Mouse (Mus musculus) G1E (cell line): Measurements from ENCODE around the gene Acot11. TPM values are rescaled to one million over a fixed set of nuclear protein-coding genes. Genes with fewer than 3 reads are reported as not detected.

ENCODE experiments used
- ATAC-seq: 2 replicates; pipeline ENCODE4 v1.8.0; 2016; ENCODE audit warnings: mild to moderate bottlenecking; ENCODE audit not compliant: insufficient number of reproducible peaks, poor library complexity, low FRiP score, severe bottlenecking; ENCODE audit errors: extremely low read depth
- DNase-seq: peaks from one replicate; pipeline ENCODE4 v3.0.0; 2012; ENCODE audit warnings: low spot score
- H3K27me3 ChIP-seq: 2 replicates; pipeline ENCODE4 v1.6.1; 2012; ENCODE audit warnings: mild to moderate bottlenecking, low read length, inconsistent platforms; ENCODE audit not compliant: insufficient read depth
- H3K36me3 ChIP-seq: replicated peaks from 2 replicates; pipeline ENCODE3; 2012; ENCODE audit warnings: mild to moderate bottlenecking, inconsistent platforms
- H3K4me1 ChIP-seq: 2 replicates; pipeline ENCODE4 v1.6.1; 2012; ENCODE audit warnings: low read depth, low read length, inconsistent platforms, mixed read lengths; ENCODE audit not compliant: insufficient read depth
- H3K4me3 ChIP-seq: 2 replicates; pipeline ENCODE4 v1.5.1; 2012; ENCODE audit warnings: low read depth, mild to moderate bottlenecking, inconsistent platforms, low read length, moderate library complexity, mixed read lengths
- H3K9me3 ChIP-seq: replicated peaks from 2 replicates; pipeline ENCODE4 v1.6.1; 2012; ENCODE audit warnings: inconsistent platforms
- CTCF ChIP-seq: IDR thresholded peaks from 2 replicates; pipeline ENCODE4 v1.5.1; 2012; ENCODE audit warnings: low read depth, low read length, inconsistent platforms, mixed read lengths
- GATA1 ChIP-seq: IDR thresholded peaks from 2 replicates; pipeline ENCODE4 v1.6.1; 2012; ENCODE audit warnings: borderline replicate concordance, low read length, inconsistent platforms, mixed read lengths
- GATA2 ChIP-seq: IDR thresholded peaks from 2 replicates; pipeline ENCODE4 v1.6.1; 2012; ENCODE audit warnings: low read depth, low read length, inconsistent platforms, borderline replicate concordance
- POLR2AphosphoS5 ChIP-seq: IDR thresholded peaks from 2 replicates; pipeline ENCODE4 v1.6.1; 2012; ENCODE audit warnings: low read depth, low read length, inconsistent platforms; ENCODE audit not compliant: insufficient replicate concordance
- TAL1 ChIP-seq: conservative IDR thresholded peaks from 2 replicates; pipeline ENCODE4 v1.6.1; 2012; ENCODE audit warnings: low read depth, low read length, inconsistent platforms, mixed read lengths
- polyA plus RNA-seq: library from polyadenylated mRNA; stranded (reverse); fragments of >175 nt; gene quantifications from 2 replicates; pipeline ENCODE4 v1.2.3, GENCODE M21; 2012
- total RNA-seq, 2 experiments: library from RNA; stranded (forward) in 1 of 2; stranded (reverse) in 1 of 2; fragments of 200-1000 nt in 1 of 2; fragments of >200 nt in 1 of 2; fragmentation: Nextera tagmentation in 1 of 2; gene quantifications; 2 replicates each; pipeline ENCODE4 v1.2.3; 2014 to 2017

Gene Acot11
- total and polyA plus RNA-seq, 3 experiments = 0.02 to 0.11 TPM; not detected in 1

GRCm38 (mm10) chr4:106815396-106816324, 10.9 kb upstream of the Acot11 start:
- Histone ChIP-seq H3K4me3 (no peak overlapping the region), H3K4me1 (peaks cover 9% of the 10 kb centered on the region), H3K36me3 (no peaks in the 10 kb centered on the region), H3K27me3 (peaks cover 39% of the 10 kb centered on the region), H3K9me3 (peaks cover 6% of the 10 kb centered on the region)
- no peak for ATAC-seq
- DNase-seq = no peak
- TF ChIP-seq CTCF = no peak
- TF ChIP-seq POLR2AphosphoS5 = no peak
- no peak for TF ChIP-seq GATA2
- TF ChIP-seq TAL1 = no peak
- no peak for TF ChIP-seq GATA1

- Histone ChIP-seq H3K4me1 (peaks cover 9% of the 10 kb centered on the region), H3K4me3 (no peak overlapping the region), H3K9me3 (peaks cover 7% of the 10 kb centered on the region; the same call in 1 of the 2 replicates), H3K27me3 (peaks cover 16% of the 10 kb centered on the region), H3K36me3 (no peaks in the 10 kb centered on the region)
- DNase-seq = no peak
- ATAC-seq = no peak
- no peak for TF ChIP-seq GATA1
- no peak for TF ChIP-seq TAL1
- no peak for TF ChIP-seq POLR2AphosphoS5
Measured at GRCm38 (mm10) chr4:106811162-106811561, 6.4 kb upstream of the Acot11 start.

GRCm38 (mm10) chr4:106810039-106810438, 5.2 kb upstream of the Acot11 start:
- ATAC-seq = no peak
- DNase-seq = no peak
- no peak overlapping the region for H3K4me3 ChIP-seq
- peaks cover 7% of the 10 kb centered on the region; the same call in 1 of the 2 replicates for H3K9me3 ChIP-seq
- TF ChIP-seq POLR2AphosphoS5 (no peak), TAL1 (no peak), GATA1 (no peak), GATA2 (no peak), CTCF (peak; percentile 41; the same call in 1 of the 2 replicates)
- H3K27me3 ChIP-seq = peaks cover 22% of the 10 kb centered on the region
- H3K36me3 ChIP-seq = no peaks in the 10 kb centered on the region
- peaks cover 7% of the 10 kb centered on the region for H3K4me1 ChIP-seq

- ATAC-seq (no peak), DNase-seq (no peak)
- peaks cover 7% of the 10 kb centered on the region; the same call in 1 of the 2 replicates for H3K9me3 ChIP-seq
- TF ChIP-seq GATA2 = no peak
- TF ChIP-seq GATA1 = no peak
- no peak for TF ChIP-seq POLR2AphosphoS5
- no peak for TF ChIP-seq CTCF
- no peak for TF ChIP-seq TAL1
- H3K36me3 ChIP-seq = no peaks in the 10 kb centered on the region
- H3K27me3 ChIP-seq = peaks cover 33% of the 10 kb centered on the region
- H3K4me3 ChIP-seq = no peak overlapping the region
- H3K4me1 ChIP-seq = peaks cover 19% of the 10 kb centered on the region
Measured at GRCm38 (mm10) chr4:106807287-106807686, 2.5 kb upstream of the Acot11 start.

- H3K4me1 ChIP-seq = peaks cover 15% of the 10 kb centered on the region
- peaks cover 7% of the 10 kb centered on the region; the same call in 1 of the 2 replicates for H3K9me3 ChIP-seq
- TF ChIP-seq POLR2AphosphoS5 (no peak), TAL1 (no peak), CTCF (no peak), GATA2 (no peak), GATA1 (no peak)
- DNase-seq (no peak), ATAC-seq (no peak)
- no peaks in the 10 kb centered on the region for H3K36me3 ChIP-seq
- peaks cover 33% of the 10 kb centered on the region for H3K27me3 ChIP-seq
- no peak overlapping the region for H3K4me3 ChIP-seq
Measured at GRCm38 (mm10) chr4:106805890-106806289, 1.1 kb upstream of the Acot11 start.

- H3K4me3 ChIP-seq = no peak overlapping the region; the same call in 1 of the 2 replicates
- peaks cover 22% of the 10 kb centered on the region for H3K4me1 ChIP-seq
- TF ChIP-seq POLR2AphosphoS5 (no peak), GATA2 (no peak), GATA1 (no peak)
- 0 out of 2 replicates have a peak, but pooled peaks cover 3% of the 10 kb centered on the region for H3K9me3 ChIP-seq
- no peaks in the 10 kb centered on the region for H3K36me3 ChIP-seq
- ATAC-seq (peak; percentile 78), DNase-seq (peak; percentile 57)
- peaks cover 39% of the 10 kb centered on the region for H3K27me3 ChIP-seq
Measured at GRCm38 (mm10) chr4:106804201-106804909, 443 bp downstream of the Acot11 start.
